Mouse (Mus musculus) left cerebral cortex, adult 9 months (tissue): ENCODE measurements at regions not wholly inside any gene's neighbourhood (a gene's known extent, or its start where the extent isn't known, plus 50 kb on each side); places are given as distances from the start of the nearest gene placed in this dataset.

Experiments used
- DNase-seq, 2 experiments: peaks; one replicate each; pipeline ENCODE4 v3.0.0; 2022; ENCODE audit warnings: low spot score in 2 of 2

GRCm38 (mm10) chr5:41206462-41206861 is 501.5 kb downstream of the Rab28 start:
- DNase-seq = no peak

- DNase-seq = no peak
These were observed 503.5 kb downstream of the Rab28 start for GRCm38 (mm10) chr5:41204417-41204816.

GRCm38 (mm10) chr5:41187193-41187592 is 520.8 kb downstream of the Rab28 start:
- DNase-seq = no peak

GRCm38 (mm10) chr5:41177220-41177619 is 530.7 kb downstream of the Rab28 start:
- DNase-seq = no peak

GRCm38 (mm10) chr5:41165870-41166626 is 541.9 kb downstream of the Rab28 start:
- DNase-seq = no peak

- peak in 1 of 2 experiments; percentile 1 for DNase-seq
These were observed 582.9 kb downstream of the Rab28 start for GRCm38 (mm10) chr5:41125050-41125449.

GRCm38 (mm10) chr5:41117658-41118057 is 590.3 kb downstream of the Rab28 start:
- DNase-seq = no peak

- no peak for DNase-seq
These were observed 620.2 kb downstream of the Rab28 start for GRCm38 (mm10) chr5:41087773-41088172.

GRCm38 (mm10) chr5:41076412-41076811 is 631.5 kb downstream of the Rab28 start:
- DNase-seq = peak; percentile 16 to 30

GRCm38 (mm10) chr5:41061646-41062045 is 646.3 kb downstream of the Rab28 start:
- no peak for DNase-seq

GRCm38 (mm10) chr5:41061222-41061621 is 646.7 kb downstream of the Rab28 start:
- DNase-seq = no peak

GRCm38 (mm10) chr5:41058015-41058414 is 649.9 kb downstream of the Rab28 start:
- peak; percentile 8 to 19 for DNase-seq

- peak in 1 of 2 experiments; percentile 16 for DNase-seq
These were observed 656.0 kb downstream of the Rab28 start for GRCm38 (mm10) chr5:41051948-41052347.

- DNase-seq = no peak
These were observed 659.4 kb downstream of the Rab28 start for GRCm38 (mm10) chr5:41048515-41048914.

- no peak for DNase-seq
These were observed 662.7 kb downstream of the Rab28 start for GRCm38 (mm10) chr5:41045221-41045620.

- peak; percentile 13 to 78 for DNase-seq
These were observed 663.5 kb downstream of the Rab28 start for GRCm38 (mm10) chr5:41044465-41044864.

- DNase-seq = no peak
These were observed 669.2 kb downstream of the Rab28 start for GRCm38 (mm10) chr5:41038790-41039189.

GRCm38 (mm10) chr5:41006692-41007091 is 701.3 kb downstream of the Rab28 start:
- DNase-seq = peak in 1 of 2 experiments; percentile 19

- no peak for DNase-seq
These were observed 721.4 kb downstream of the Rab28 start for GRCm38 (mm10) chr5:40986562-40986961.

- no peak for DNase-seq
These were observed 733.1 kb downstream of the Rab28 start for GRCm38 (mm10) chr5:40974892-40975291.

GRCm38 (mm10) chr5:40952901-40953595 is 754.9 kb downstream of the Rab28 start:
- DNase-seq = peak; percentile 19 to 82

- peak in 1 of 2 experiments; percentile 12 for DNase-seq
These were observed 778.8 kb downstream of the Rab28 start for GRCm38 (mm10) chr5:40929127-40929526.

GRCm38 (mm10) chr5:40920920-40921319 is 787.0 kb downstream of the Rab28 start:
- no peak for DNase-seq
